Mouse (Mus musculus) ovary, adult 18-20 months (tissue): ENCODE measurements around the gene Phlda1.

Experiments used
- DNase-seq: peaks from one replicate; pipeline ENCODE4 v3.0.0; 2022; ENCODE audit warnings: low spot score, mixed read lengths

Gene Phlda1

DNA sequence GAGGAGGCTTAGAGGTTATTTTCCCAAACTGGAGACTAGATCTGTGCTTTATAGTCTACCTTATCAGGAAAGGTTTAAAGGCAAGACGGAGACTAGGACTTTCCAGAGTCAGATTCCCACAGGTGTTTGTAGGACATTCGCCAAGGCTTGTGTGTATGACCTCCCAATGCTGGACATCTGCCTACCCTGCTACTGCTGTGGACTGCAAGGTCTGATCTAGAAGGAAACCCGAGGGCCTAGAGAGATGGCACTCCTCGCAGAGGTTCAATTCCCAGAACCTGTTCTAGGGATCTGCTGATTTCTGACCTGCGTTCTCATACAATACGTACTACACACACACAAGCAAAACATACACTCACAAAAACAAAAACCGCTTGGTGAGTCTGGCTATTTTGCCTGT is 680 bp upstream of the Phlda1 start:
- DNase-seq = no peak

GRCm38 (mm10) chr10:111506926-111507459 is 907 bp downstream of the Phlda1 start:
- no peak for DNase-seq

DNA sequence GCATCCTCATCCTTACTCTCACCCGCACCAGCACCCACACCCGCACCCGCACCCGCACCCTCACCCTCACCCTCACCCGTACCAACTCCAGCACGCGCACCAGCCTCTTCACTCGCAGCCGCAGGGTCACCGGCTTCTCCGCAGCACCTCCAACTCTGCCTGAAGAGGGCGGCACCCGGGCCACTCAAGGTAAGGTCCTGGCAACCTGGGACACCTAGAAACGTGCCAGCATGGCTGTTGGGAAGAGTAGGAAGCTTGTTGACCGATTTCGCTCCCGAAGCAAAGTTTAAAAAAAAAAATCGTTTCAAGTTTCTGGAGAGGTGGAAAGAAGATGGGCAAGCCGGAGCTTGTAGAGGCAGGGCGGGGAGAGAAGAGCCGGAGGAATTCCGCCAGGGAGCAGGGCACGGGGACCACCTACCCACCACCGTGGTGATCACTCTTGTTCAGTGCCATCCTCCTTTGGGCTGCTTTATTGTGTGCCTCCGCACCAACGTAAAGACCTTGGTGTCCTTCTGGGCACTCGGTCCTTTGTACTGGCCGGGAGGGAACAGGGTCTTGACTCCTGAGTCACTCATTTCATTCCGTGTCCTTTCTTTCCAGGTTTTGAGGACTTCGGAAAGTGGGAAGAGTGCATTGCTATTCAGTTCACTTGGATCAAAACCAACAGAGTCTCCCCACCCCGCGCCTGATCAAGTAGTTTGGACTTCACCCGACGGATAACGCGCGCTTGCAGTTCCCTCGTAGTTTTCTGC is 1.6 kb downstream of the Phlda1 start:
- peak; percentile 36 for DNase-seq

GRCm38 (mm10) chr10:111508324-111509080 is 2.4 kb downstream of the Phlda1 start:
- DNase-seq = no peak

GRCm38 (mm10) chr10:111509103-111509784 is 3.2 kb downstream of the Phlda1 start:
- DNase-seq = no peak

GRCm38 (mm10) chr10:111509981-111510380 is 3.9 kb downstream of the Phlda1 start:
- no peak for DNase-seq

DNA sequence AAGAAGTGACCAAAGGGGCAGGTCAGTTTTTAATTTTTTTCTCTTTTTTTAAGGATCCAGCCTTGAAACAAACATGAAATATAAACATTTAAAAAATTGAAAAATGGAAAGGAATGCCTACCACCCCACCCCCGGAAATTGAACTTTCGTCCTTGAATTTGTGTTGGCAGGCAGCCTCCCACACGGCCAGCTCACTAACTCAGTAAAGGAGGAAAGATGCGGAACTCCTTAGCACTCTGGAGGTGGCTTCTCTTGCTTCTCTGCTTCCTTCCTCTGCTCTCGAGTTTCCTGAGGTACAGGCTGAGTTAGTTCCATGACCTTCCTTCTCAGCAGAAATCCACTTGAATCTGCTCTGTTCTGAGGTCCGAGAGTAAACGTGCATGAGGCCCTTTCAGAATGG is 4.7 kb downstream of the Phlda1 start:
- no peak for DNase-seq

GRCm38 (mm10) chr10:111512036-111512568 is 6.0 kb downstream of the Phlda1 start:
- DNase-seq = no peak

DNA sequence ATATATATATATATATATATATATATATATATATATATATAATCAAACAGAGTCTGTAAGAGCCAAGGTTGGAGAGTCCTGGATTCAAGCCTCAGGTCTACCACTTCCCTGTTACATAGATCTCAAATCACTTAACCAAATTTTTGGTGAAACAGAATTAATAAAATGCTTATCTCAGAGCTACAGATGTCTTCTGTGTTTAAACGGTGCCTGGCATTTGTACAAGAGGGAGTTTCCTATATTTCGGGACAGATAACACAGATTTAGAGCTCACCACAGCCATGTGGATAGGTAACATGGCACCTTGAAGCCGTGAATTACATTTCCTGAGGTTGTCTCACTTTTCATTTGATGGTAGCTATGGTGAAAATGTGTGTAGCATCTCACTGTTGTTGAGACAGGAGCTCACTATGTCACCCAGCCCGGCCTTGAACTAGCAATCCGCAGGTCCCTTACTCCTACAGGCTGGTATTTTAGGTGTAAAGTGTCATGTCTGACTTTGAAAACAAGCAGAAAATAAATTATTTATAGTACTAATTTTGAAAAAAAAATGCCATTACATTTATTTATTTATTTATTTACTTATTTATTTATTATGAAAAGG is 8.3 kb downstream of the Phlda1 start:
- DNase-seq = no peak

- no peak for DNase-seq
Observed at GRCm38 (mm10) chr10:111515071-111516010, 9.3 kb downstream of the Phlda1 start.

GRCm38 (mm10) chr10:111516172-111516588 is 10.1 kb downstream of the Phlda1 start:
- DNase-seq = peak; percentile 39

- no peak for DNase-seq
Observed at GRCm38 (mm10) chr10:111516804-111517436, 10.8 kb downstream of the Phlda1 start.

- DNase-seq = no peak
Observed at GRCm38 (mm10) chr10:111518350-111518749, 12.3 kb downstream of the Phlda1 start.

GRCm38 (mm10) chr10:111519620-111520370 is 13.7 kb downstream of the Phlda1 start:
- DNase-seq = no peak

- DNase-seq = no peak
Observed at GRCm38 (mm10) chr10:111520621-111521020, 14.5 kb downstream of the Phlda1 start.

- no peak for DNase-seq
Observed at GRCm38 (mm10) chr10:111521636-111522035, 15.6 kb downstream of the Phlda1 start.

- no peak for DNase-seq
Observed at GRCm38 (mm10) chr10:111522230-111522629, 16.1 kb downstream of the Phlda1 start.

DNA sequence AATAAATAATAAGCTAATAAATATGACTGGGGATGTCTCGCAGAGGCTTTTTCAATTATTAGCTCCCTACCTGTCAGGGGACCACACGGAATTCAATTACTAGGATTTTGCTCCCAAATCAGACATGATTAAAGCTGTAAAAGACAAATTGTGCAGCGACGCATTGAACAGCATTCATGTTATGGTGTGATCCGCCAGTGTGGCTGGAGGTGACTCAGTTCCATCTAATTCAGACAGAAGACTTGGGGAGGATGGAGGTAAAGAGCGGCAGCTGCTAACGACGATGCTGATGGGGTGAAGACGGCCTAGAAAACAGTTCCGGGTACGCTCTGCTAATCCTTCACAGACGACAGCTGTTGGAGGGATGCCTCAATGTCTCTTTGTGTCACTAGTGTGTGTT is 17.8 kb downstream of the Phlda1 start:
- DNase-seq = no peak

DNA sequence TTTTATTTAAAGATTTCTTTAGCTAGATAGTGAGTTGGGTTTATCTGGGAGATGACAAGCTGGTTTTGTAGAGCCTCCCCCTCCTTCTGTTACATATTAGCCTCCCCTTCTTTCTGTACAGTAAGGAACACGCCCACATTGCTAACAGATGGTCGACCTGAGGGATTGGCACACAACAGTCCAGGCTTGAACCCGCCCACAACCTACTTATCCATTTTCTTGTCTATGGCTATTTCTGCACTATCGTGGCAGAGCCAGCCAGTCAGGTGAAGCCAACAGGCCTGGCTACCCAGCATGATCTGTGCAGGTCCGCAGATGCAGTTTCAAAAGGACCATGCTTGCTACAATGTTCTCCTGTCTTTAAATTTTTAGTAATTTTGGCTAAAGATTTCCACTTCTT is 21.0 kb downstream of the Phlda1 start:
- DNase-seq = no peak
